Mouse (Mus musculus) heart, embryonic 10.5 days (tissue): ENCODE data around the gene Olfr548-ps1. TPM values are rescaled to one million over a fixed set of nuclear protein-coding genes. Genes with fewer than 3 reads are reported as not detected.

ENCODE experiments used
- polyA plus RNA-seq: library from polyadenylated mRNA; unstranded; fragments of >200 nt; fragmentation: Nextera tagmentation; extraction: Ambion mirVana; gene quantifications from 2 replicates; pipeline ENCODE4 v1.2.1, GENCODE M21; 2016

Gene Olfr548-ps1
- polyA plus RNA-seq, 1 experiment from 2014 or later: not detected

Other genes with a start within 250 kb of the Olfr548-ps1 start
- 190 and 198 TPM in 2 replicates for gene Rrm1, start 99.2 kb upstream of the Olfr548-ps1 start, polyA plus RNA-seq
- gene Olfr543, start 59.2 kb upstream of the Olfr548-ps1 start, polyA plus RNA-seq: 0.19 and 0.22 TPM in 2 replicates
- gene Olfr544, start 52.6 kb upstream of the Olfr548-ps1 start, polyA plus RNA-seq: 0.04 TPM in 2 replicates
- 0.11 TPM in 1 of 2 replicates, not detected in the other for gene Olfr545, start 41.3 kb upstream of the Olfr548-ps1 start, polyA plus RNA-seq
- gene Olfr547, start 6.1 kb upstream of the Olfr548-ps1 start, polyA plus RNA-seq: not detected in 2 replicates
- not detected in 2 replicates for gene Olfr549, start 9.0 kb downstream of the Olfr548-ps1 start, polyA plus RNA-seq
- gene Trim21, start 24.6 kb downstream of the Olfr548-ps1 start, polyA plus RNA-seq: 0.47 and 0.65 TPM in 2 replicates
- not detected in 2 replicates for gene Olfr550, start 30.5 kb downstream of the Olfr548-ps1 start, polyA plus RNA-seq
- not detected in 2 replicates for gene Olfr551, start 51.0 kb downstream of the Olfr548-ps1 start, polyA plus RNA-seq
- not detected in 2 replicates for gene Olfr552, start 56.9 kb downstream of the Olfr548-ps1 start, polyA plus RNA-seq
- not detected in 2 replicates for gene Olfr553, start 77.3 kb downstream of the Olfr548-ps1 start, polyA plus RNA-seq
- not detected in 2 replicates for gene Olfr554, start 97.5 kb downstream of the Olfr548-ps1 start, polyA plus RNA-seq
- not detected in 2 replicates for gene Olfr555, start 117.9 kb downstream of the Olfr548-ps1 start, polyA plus RNA-seq
- not detected in 2 replicates for gene Olfr556, start 124.0 kb downstream of the Olfr548-ps1 start, polyA plus RNA-seq
- 14.6 and 16.2 TPM in 2 replicates for gene Trim68, start 146.4 kb downstream of the Olfr548-ps1 start, polyA plus RNA-seq
- gene Olfr557, start 155.0 kb downstream of the Olfr548-ps1 start, polyA plus RNA-seq: not detected in 2 replicates
- gene Olfr558, start 161.3 kb downstream of the Olfr548-ps1 start, polyA plus RNA-seq: not detected in 2 replicates
- gene Olfr33, start 178.2 kb downstream of the Olfr548-ps1 start, polyA plus RNA-seq: not detected in 2 replicates
- not detected in 2 replicates for gene Olfr559, start 186.6 kb downstream of the Olfr548-ps1 start, polyA plus RNA-seq
- not detected in 2 replicates for gene Olfr560, start 218.5 kb downstream of the Olfr548-ps1 start, polyA plus RNA-seq
- not detected in 2 replicates for gene Olfr78, start 218.6 kb downstream of the Olfr548-ps1 start, polyA plus RNA-seq
- gene Olfr561, start 230.3 kb downstream of the Olfr548-ps1 start, polyA plus RNA-seq: not detected in 2 replicates